Mouse (Mus musculus) stomach, embryonic 16.5 days (tissue): ENCODE measurements at regions not wholly inside any gene's neighbourhood (a gene's known extent, or its start where the extent isn't known, plus 50 kb on each side); places are given as distances from the start of the nearest gene placed in this dataset.

Experiments used
- ATAC-seq: fragments of 200-750 bp; cut with Nextera tagmentation; 2 replicates; pipeline ENCODE4 v1.8.0; 2017; ENCODE audit warnings: moderate number of reproducible peaks, moderate TSS enrichment; ENCODE audit not compliant: insufficient read depth, low FRiP score
- H3K27ac ChIP-seq: fragments of 300-500 bp; sonication (generic); 2 replicates; pipeline ENCODE4 v1.5.1; 2014; ENCODE audit warnings: low read length
- H3K27me3 ChIP-seq: fragments of 300-500 bp; sonication (generic); 2 replicates; pipeline ENCODE4 v1.6.1; 2014; ENCODE audit warnings: low read length, control low read depth, mixed read lengths; ENCODE audit not compliant: control insufficient read depth, insufficient read depth
- H3K36me3 ChIP-seq: fragments of 300-500 bp; sonication (generic); 2 replicates; pipeline ENCODE4 v1.6.1; 2014; ENCODE audit warnings: low read length; ENCODE audit not compliant: control insufficient read depth, insufficient read depth
- H3K4me1 ChIP-seq: fragments of 300-500 bp; sonication (generic); 2 replicates; pipeline ENCODE4 v1.6.1; 2014; ENCODE audit warnings: low read length, control low read depth, mixed read lengths; ENCODE audit not compliant: control insufficient read depth, insufficient read depth
- H3K4me2 ChIP-seq: fragments of 300-500 bp; sonication (generic); 2 replicates; pipeline ENCODE4 v1.6.1; 2014; ENCODE audit warnings: low read depth, low read length, mixed read lengths
- H3K4me3 ChIP-seq: fragments of 300-500 bp; sonication (generic); replicated peaks from 2 replicates; pipeline ENCODE4 v1.5.1; 2014; ENCODE audit warnings: mild to moderate bottlenecking, low read length
- H3K9ac ChIP-seq: fragments of 300-500 bp; sonication (generic); 2 replicates; pipeline ENCODE4 v1.6.1; 2014; ENCODE audit warnings: low read length
- H3K9me3 ChIP-seq: fragments of 300-500 bp; sonication (generic); replicated peaks from 2 replicates; pipeline ENCODE4 v1.6.1; 2016; ENCODE audit warnings: low read length, control low read depth; ENCODE audit not compliant: control insufficient read depth
- WGBS: fragments of 180-500 bp; shearing (Covaris S2); extraction: QIAGEN DNeasy Blood & Tissue Kit; methylation state at CpG from one replicate; pipeline ENCODE4 v1.1.7; 2014; 5-methylcytosine and 5-hydroxymethylcytosine counted together

DNA sequence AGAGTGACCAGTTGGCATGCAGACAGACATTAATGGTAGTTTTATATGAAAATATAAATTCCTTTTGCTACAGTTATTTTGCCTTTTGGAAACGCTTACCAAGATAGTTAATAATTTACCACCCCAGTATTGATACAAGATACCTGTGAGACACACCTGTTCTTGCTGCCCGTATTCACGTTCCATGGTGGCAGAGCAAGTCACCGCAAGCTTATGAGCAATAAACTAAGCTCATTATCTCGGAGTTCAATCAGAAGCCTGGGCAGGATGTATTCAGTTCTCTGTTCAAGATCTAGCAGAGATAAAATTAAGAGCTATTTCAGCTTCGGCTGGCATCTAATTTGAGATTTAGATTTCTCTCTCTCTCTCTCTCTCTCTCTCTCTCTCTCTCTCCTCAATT is 114.1 kb upstream of the Krr1 start:
- Histone ChIP-seq H3K27ac (no peak overlapping the region), H3K4me1 (no peaks in the 10 kb centered on the region)
- 51% methylated on average over 6 of the region's 6 CpGs for WGBS

DNA sequence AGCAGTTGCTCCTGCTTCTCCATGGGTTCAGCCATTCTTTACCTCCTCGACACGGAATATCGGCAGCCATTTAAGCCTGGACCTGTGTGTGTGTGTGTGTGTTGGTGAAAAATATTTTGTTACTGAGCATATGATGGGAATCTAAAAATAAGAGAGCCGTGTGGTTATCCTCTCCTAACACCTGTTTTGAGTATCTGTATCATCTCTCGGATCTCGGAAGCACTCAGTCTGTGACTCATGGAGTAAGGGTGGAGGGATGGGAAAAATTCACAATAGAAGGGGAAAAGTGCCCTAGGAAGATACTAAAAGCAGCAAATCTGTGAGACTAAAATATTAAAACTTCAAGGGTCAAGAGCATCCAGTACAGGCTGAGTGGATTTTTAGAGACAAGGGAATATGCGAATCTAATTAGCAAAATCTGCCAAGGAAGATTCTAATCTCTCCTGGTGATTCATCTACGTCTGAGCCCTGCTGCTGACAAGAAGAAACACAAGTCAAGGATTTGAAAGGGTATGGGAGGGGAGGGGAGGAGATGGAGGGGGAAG is 107.1 kb upstream of the Krr1 start:
- H3K27ac ChIP-seq, result no peak overlapping the region
- H3K36me3 ChIP-seq, result no peaks in the 10 kb centered on the region
- no peaks in the 10 kb centered on the region for H3K4me1 ChIP-seq
- no peak for ATAC-seq
- no peak overlapping the region for H3K4me3 ChIP-seq
- no peaks in the 10 kb centered on the region for H3K27me3 ChIP-seq
- H3K9me3 ChIP-seq, result no peaks in the 10 kb centered on the region
- WGBS, result 71% methylated on average over 8 of the region's 8 CpGs
- no peak overlapping the region for H3K9ac ChIP-seq
- H3K4me2 ChIP-seq, result no peak overlapping the region

More for the DNA sequence above, 114.1 kb upstream of the Krr1 start:
- ATAC-seq, result peak; percentile 67; the same call in 1 of the 2 replicates
- Histone ChIP-seq H3K27me3 (no peaks in the 10 kb centered on the region), H3K36me3 (no peaks in the 10 kb centered on the region), H3K4me2 (no peak overlapping the region), H3K4me3 (no peak overlapping the region), H3K9me3 (no peaks in the 10 kb centered on the region), H3K9ac (no peak overlapping the region)

DNA sequence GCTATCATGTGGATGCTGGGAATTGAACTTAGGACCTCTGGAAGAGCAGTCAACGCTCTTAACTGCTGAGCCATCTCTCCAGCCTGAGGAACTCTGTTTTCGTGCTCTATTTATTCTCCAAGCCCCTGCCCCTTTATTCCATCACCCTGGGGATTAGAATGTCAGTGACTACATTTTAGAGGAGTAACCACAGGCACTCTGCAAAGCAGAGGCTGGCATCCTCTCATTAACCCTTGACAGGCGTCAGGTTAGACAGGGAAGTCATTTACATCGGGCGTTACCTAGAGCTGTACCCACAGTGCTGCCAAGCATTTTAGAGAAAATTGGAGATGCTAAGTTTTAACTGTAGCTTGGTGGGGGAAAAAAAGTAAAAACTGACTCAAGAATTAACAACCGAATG is 105.4 kb upstream of the Krr1 start:
- WGBS, result 55% methylated on average over 6 of the region's 6 CpGs
- no peak overlapping the region for H3K4me3 ChIP-seq
- no peak for ATAC-seq

DNA sequence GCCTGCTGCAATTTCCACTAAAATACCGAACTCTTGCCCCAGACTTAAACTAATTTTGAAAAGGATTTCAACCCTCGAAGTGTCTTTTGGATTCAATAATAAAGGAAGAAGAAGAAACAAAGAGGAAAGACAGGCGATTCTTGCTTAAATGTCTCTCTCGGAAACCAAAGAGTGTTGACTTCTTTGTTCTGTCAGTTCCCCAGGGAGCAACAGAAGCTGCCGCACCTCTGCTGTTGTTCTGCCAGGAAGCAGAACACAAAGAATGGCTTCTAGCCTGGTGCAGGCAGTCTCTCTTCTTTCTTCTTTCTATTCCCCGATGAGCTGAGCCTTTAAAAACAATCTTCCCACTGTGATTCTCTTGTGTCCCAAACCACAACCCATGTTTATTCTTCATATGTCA is 104.9 kb upstream of the Krr1 start:
- Histone ChIP-seq H3K4me3 (no peak overlapping the region), H3K4me1 (no peaks in the 10 kb centered on the region), H3K36me3 (no peaks in the 10 kb centered on the region), H3K27ac (no peak overlapping the region), H3K27me3 (no peaks in the 10 kb centered on the region), H3K4me2 (no peak overlapping the region), H3K9me3 (no peaks in the 10 kb centered on the region), H3K9ac (no peak overlapping the region)
- 31% methylated on average over 6 of the region's 6 CpGs for WGBS
- ATAC-seq, result no peak

More for the DNA sequence above, 105.4 kb upstream of the Krr1 start:
- H3K4me1 ChIP-seq, result no peaks in the 10 kb centered on the region
- no peaks in the 10 kb centered on the region for H3K9me3 ChIP-seq
- no peak overlapping the region for H3K4me2 ChIP-seq
- no peak overlapping the region for H3K9ac ChIP-seq
- no peaks in the 10 kb centered on the region for H3K36me3 ChIP-seq
- H3K27me3 ChIP-seq, result no peaks in the 10 kb centered on the region
- H3K27ac ChIP-seq, result no peak overlapping the region

DNA sequence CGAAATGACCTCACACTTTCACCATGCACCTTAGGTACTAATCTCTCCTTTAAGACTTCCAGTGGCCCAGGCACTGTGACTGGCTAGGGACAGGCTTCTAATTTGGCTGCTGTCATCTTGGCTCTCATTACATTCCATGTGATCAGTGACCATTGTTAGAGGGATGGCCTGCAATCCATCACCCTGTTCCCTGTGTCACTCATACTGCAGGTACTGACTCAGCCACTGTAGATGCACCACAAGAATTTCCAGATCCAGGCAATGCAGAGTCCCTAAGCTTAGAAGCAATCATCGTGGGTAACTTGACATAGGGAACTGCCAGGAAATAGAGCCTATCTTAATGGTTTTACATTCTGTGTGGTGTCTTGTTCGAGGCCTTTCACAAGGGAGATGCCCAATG is 92.1 kb upstream of the Krr1 start:
- Histone ChIP-seq H3K36me3 (no peaks in the 10 kb centered on the region), H3K4me2 (no peak overlapping the region), H3K9ac (no peak overlapping the region), H3K4me1 (no peaks in the 10 kb centered on the region), H3K27me3 (no peaks in the 10 kb centered on the region), H3K9me3 (no peaks in the 10 kb centered on the region), H3K4me3 (no peak overlapping the region), H3K27ac (no peak overlapping the region)
- no peak for ATAC-seq
- WGBS, result 80% methylated on average over 3 of the region's 3 CpGs

DNA sequence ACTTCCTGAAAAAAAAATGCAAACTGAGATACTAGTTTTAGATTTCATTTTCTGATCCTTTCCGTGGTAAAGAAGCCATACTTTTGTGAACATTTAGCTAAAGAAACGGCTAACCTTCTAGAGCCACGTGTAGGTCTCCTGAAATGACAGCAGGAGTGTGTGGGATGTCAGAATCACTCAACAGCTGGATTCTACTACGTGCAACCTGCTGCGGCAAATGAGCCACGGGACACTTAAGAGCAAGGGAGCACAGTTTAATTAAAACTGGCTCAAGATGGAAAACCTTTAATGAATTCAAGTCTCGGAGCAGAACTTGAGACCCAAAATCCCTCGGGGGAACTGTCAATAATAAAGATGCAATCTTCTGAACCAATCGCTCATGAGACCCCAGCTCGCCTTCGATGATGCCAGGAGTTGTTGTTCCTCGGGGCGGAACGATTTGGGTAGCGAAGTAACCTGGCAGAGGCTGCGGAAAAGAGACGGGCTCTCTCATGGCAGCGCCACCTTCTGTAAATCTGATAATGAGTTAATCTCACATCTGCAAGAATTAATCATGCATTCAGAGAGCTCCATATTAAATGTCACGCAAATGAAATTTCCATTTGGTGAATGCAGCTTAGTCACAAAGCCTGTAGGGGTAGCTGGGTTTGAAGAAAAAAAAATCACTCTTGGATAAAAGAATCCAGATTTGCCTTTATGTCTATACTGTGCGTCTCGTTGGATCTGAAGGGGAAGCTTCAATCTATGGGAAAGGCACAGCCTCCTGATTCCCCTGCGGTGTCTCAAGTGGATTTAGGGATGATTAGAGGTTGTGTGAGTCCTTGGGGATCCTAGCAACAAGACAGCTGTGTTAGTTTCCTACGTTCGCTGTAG is 90.9 kb upstream of the Krr1 start:
- no peak overlapping the region for H3K9ac ChIP-seq
- no peak for ATAC-seq
- H3K4me2 ChIP-seq, result no peak overlapping the region
- H3K27ac ChIP-seq, result no peak overlapping the region
- H3K36me3 ChIP-seq, result no peaks in the 10 kb centered on the region
- no peaks in the 10 kb centered on the region for H3K4me1 ChIP-seq
- H3K9me3 ChIP-seq, result no peaks in the 10 kb centered on the region
- no peak overlapping the region for H3K4me3 ChIP-seq
- 84% methylated on average over 24 of the region's 24 CpGs for WGBS
- H3K27me3 ChIP-seq, result no peaks in the 10 kb centered on the region

DNA sequence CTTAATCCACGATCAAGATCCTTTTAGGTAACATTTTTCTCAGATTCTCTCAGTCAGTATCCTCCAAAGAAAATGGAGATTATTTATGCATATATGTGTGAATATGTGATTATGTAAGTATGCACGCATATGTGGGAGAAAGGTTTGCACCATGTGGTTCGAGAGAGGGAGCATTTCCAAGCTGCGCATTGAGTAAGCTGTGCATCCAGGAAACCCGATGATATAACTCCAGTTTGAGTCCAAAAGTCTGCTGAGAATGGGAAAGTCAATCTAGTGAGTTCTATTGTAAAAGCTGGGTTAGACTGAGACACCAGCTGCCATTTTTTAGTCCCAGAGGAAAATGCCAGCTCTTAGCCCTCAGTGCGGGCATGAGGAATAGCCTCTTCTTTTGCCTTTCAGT is 89.9 kb upstream of the Krr1 start:
- 93% methylated on average over 6 of the region's 6 CpGs for WGBS
- no peaks in the 10 kb centered on the region for H3K9me3 ChIP-seq
- no peak overlapping the region for H3K4me2 ChIP-seq
- no peaks in the 10 kb centered on the region for H3K27me3 ChIP-seq
- H3K9ac ChIP-seq, result no peak overlapping the region
- H3K4me1 ChIP-seq, result no peaks in the 10 kb centered on the region
- no peak overlapping the region for H3K27ac ChIP-seq
- no peak overlapping the region for H3K4me3 ChIP-seq
- ATAC-seq, result no peak
- no peaks in the 10 kb centered on the region for H3K36me3 ChIP-seq

DNA sequence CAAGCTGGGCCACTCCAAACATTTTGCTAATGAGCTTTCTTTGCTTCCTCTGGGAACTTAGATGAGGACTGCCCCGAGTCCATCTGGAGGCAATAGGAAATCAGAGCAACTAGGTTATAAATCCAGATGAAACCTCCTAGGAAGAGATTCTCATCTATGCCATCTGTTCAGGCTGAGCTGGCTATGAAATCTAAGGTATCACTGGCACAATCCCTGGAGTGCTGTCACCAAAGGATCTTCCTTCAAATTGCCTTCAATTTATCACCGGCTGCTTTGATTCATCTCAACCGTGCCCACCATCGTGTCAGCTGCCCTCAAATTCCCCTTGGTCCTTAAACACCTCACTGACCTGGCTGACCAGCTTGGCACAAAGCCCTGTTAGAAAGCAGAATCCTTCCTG is 87.8 kb upstream of the Krr1 start:
- no peak overlapping the region for H3K27ac ChIP-seq
- H3K4me1 ChIP-seq, result no peaks in the 10 kb centered on the region
- H3K4me3 ChIP-seq, result no peak overlapping the region
- ATAC-seq, result no peak
- 81% methylated on average over 4 of the region's 4 CpGs for WGBS
- H3K36me3 ChIP-seq, result no peaks in the 10 kb centered on the region
- H3K27me3 ChIP-seq, result no peaks in the 10 kb centered on the region
- no peak overlapping the region for H3K4me2 ChIP-seq
- no peak overlapping the region for H3K9ac ChIP-seq
- H3K9me3 ChIP-seq, result no peaks in the 10 kb centered on the region

DNA sequence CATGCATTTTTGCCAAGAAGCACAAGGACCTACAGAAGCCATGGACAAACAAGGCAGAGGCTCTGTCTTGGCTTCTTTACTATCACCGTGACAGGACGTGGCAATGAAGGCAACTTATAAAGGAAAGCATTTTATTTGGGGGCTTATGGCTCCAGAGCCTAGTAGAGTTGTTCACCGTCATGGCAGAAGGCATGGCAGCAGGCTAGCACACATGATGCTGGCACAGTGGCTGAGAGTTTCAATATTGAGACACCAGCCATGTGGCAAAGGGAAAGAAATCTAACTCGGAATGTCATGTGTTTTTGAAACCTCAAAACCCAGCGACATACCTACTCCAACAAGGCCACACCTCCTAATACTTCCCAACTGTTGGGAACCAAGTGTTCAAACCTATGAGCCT is 83.4 kb upstream of the Krr1 start:
- Histone ChIP-seq H3K27ac (no peak overlapping the region), H3K36me3 (no peaks in the 10 kb centered on the region), H3K9ac (no peak overlapping the region), H3K4me2 (no peak overlapping the region), H3K4me3 (no peak overlapping the region), H3K9me3 (no peaks in the 10 kb centered on the region), H3K4me1 (peaks cover 3% of the 10 kb centered on the region; the same call in 1 of the 2 replicates), H3K27me3 (no peaks in the 10 kb centered on the region)
- WGBS, result 93% methylated on average over 5 of the region's 5 CpGs
- ATAC-seq, result no peak
